Mouse (Mus musculus): Measurements from ENCODE around the gene Raver1. TPM values are rescaled to one million over a fixed set of nuclear protein-coding genes. Genes with fewer than 3 reads are reported as not detected.

The Raver1 gene
- total and polyA plus RNA-seq, 3 experiments = 26.3 to 29.1 (median 27.9) TPM

- WGBS = 88% methylated on average over 7 of the region's 7 CpGs
- DNase-seq = no peak
Measured at GRCm38 (mm10) chr9:21114190-21114589, 22.4 kb upstream of the Raver1 start.

DNA sequence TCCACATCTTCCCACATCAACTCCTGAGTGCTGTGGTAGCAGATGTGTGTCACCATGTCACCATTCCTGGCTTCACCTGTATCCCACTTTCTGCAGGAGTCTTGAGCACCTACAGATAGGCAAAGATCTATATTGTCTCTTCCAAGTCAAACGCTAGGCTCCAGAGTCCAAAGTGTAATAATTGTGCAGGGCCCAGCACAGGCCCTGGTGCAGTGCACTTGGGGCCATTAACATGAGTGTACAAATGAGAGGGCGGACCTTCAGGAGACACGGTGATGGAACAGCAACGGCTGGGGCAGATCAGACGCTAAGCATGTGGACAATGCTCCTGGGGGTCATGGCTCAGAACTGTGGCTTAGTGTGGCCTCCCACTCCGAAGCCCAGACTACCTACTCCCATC is 21.9 kb upstream of the Raver1 start:
- DNase-seq = no peak
- Histone ChIP-seq H3K27me3 (ENCODE audit: control insufficient read depth, insufficient read depth, low read length) (no peaks in the 10 kb centered on the region), H3K9ac (ENCODE audit: low read depth, low read length) (no peak overlapping the region), H3K36me3 (ENCODE audit: control insufficient read depth, insufficient read depth, low read length) (no peaks in the 10 kb centered on the region), H3K79me2 (replicated peaks; ENCODE audit: control insufficient read depth, insufficient read depth, low read length) (no peaks in the 10 kb centered on the region), H3K4me3 (no peak overlapping the region), H3K27ac (no peak overlapping the region), H3K4me1 (ENCODE audit: control insufficient read depth, insufficient read depth, low read length) (no peaks in the 10 kb centered on the region)
- TF ChIP-seq EP300 (IDR thresholded peaks at IDR 0.05; ENCODE audit: insufficient read depth, low read depth, low read length) (no peak), POLR2A (IDR thresholded peaks at IDR 0.05; ENCODE audit: insufficient read depth, low read depth, low read length) (no peak), CTCF (IDR thresholded peaks at IDR 0.05) (no peak)
- WGBS = 90% methylated on average over 6 of the region's 6 CpGs
- intact Hi-C loops (cut with DNase I) = no loop called here

More at GRCm38 (mm10) chr9:21114190-21114589, 22.4 kb upstream of the Raver1 start:
- H3K27ac ChIP-seq = no peak overlapping the region
- H3K79me2 ChIP-seq (replicated peaks; ENCODE audit: control insufficient read depth, insufficient read depth, low read length) = no peaks in the 10 kb centered on the region
- intact Hi-C loops (cut with DNase I) = no loop called here
- H3K9ac ChIP-seq (ENCODE audit: low read depth, low read length) = no peak overlapping the region
- H3K4me1 ChIP-seq (ENCODE audit: control insufficient read depth, insufficient read depth, low read length) = no peaks in the 10 kb centered on the region
- TF ChIP-seq CTCF (IDR thresholded peaks at IDR 0.05) (no peak), EP300 (IDR thresholded peaks at IDR 0.05; ENCODE audit: insufficient read depth, low read depth, low read length) (no peak), POLR2A (IDR thresholded peaks at IDR 0.05; ENCODE audit: insufficient read depth, low read depth, low read length) (no peak)
- H3K4me3 ChIP-seq = no peak overlapping the region
- no peaks in the 10 kb centered on the region for H3K27me3 ChIP-seq (ENCODE audit: control insufficient read depth, insufficient read depth, low read length)
- no peaks in the 10 kb centered on the region for H3K36me3 ChIP-seq (ENCODE audit: control insufficient read depth, insufficient read depth, low read length)

DNA sequence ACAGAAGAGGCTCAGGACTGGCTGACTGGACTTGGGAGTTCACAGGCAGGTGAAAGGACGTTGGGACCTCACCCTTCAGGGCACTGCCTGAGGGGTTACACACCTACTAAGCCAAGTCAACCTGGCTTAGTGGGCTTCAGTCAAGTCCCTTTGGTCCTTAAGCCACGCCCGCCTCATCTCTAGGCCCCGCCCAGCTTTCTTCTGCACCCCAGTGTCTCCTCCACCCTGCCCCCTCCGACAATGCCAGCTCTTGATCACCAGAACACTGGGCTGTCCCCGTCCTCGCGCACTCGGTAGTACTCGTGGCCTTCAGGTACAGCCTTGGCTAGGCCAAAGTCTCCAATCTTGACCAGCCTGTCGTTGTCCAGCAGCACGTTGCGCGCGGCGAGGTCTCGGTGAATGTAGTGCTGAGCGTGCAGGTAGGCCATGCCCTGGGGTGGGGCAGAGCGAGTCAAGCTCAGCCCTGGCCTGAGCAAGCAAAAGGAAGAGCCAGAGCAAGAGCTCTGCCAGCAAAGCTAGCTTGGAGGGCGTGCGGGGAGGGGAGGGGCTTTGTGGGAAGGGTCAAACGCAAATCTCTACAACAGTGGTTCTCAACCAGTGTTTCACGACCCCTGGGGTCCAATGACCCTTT is 15.9 kb upstream of the Raver1 start:
- TF ChIP-seq POLR2A (IDR thresholded peaks at IDR 0.05; ENCODE audit: insufficient read depth, low read depth, low read length) (no peak), EP300 (IDR thresholded peaks at IDR 0.05; ENCODE audit: insufficient read depth, low read depth, low read length) (no peak), CTCF (IDR thresholded peaks at IDR 0.05) (no peak)
- intact Hi-C loops (cut with DNase I) = no loop called here
- no peaks in the 10 kb centered on the region for H3K27me3 ChIP-seq (ENCODE audit: control insufficient read depth, insufficient read depth, low read length)
- 67% methylated on average over 23 of the region's 23 CpGs for WGBS
- no peak overlapping the region for H3K27ac ChIP-seq
- H3K4me1 ChIP-seq (ENCODE audit: control insufficient read depth, insufficient read depth, low read length) = no peaks in the 10 kb centered on the region
- H3K79me2 ChIP-seq (replicated peaks; ENCODE audit: control insufficient read depth, insufficient read depth, low read length) = no peaks in the 10 kb centered on the region
- no peak overlapping the region for H3K4me3 ChIP-seq
- no peak for DNase-seq
- H3K9ac ChIP-seq (ENCODE audit: low read depth, low read length) = no peak overlapping the region
- no peaks in the 10 kb centered on the region for H3K36me3 ChIP-seq (ENCODE audit: control insufficient read depth, insufficient read depth, low read length)

DNA sequence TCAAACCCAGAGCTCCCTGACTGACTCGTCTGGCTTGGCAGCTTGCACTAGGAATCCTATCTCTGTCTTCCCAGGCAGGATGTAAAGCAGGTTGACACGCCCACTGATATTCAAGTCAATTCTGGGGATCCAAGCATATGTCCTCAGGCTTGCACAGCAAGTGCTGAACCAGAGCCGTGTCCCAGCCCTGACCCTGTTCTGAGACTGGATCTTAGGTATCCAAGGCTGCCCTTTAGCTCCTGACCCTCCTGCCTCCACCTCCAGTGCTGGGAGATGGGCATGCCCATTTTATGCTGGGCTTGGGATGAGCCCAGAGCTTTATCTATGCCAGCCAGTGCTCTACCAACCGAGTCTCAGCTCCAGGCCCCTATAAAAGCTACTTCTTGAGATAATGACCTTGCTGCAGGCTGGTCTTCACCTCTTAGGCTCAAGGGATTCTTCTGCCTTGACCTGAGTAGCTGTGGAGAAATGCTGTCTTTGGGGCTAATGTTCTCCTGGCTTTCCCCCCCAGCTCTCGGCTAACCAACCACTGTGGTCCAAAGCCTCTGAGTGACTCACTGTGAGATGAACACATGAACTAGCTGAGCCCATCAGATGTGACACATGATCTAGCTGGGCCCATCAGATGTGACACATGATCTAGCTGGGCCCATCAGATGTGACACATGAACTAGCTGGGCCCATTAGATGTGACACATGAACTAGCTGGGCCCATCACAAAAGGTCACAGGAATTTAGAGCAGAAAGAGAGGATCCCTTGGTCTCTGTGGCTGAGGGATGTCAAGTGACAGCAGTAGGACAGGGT is 14.2 kb upstream of the Raver1 start:
- H3K79me2 ChIP-seq (replicated peaks; ENCODE audit: control insufficient read depth, insufficient read depth, low read length) = no peaks in the 10 kb centered on the region
- H3K27me3 ChIP-seq (ENCODE audit: control insufficient read depth, insufficient read depth, low read length) = no peaks in the 10 kb centered on the region
- no peak overlapping the region for H3K4me3 ChIP-seq
- WGBS = 65% methylated on average over 5 of the region's 5 CpGs
- H3K4me1 ChIP-seq (ENCODE audit: control insufficient read depth, insufficient read depth, low read length) = no peaks in the 10 kb centered on the region
- no peak for TF ChIP-seq POLR2A (IDR thresholded peaks at IDR 0.05; ENCODE audit: insufficient read depth, low read depth, low read length)
- no peak for TF ChIP-seq CTCF (IDR thresholded peaks at IDR 0.05)
- no peak for TF ChIP-seq EP300 (IDR thresholded peaks at IDR 0.05; ENCODE audit: insufficient read depth, low read depth, low read length)
- DNase-seq = no peak
- no peak overlapping the region for H3K9ac ChIP-seq (ENCODE audit: low read depth, low read length)
- H3K27ac ChIP-seq = no peak overlapping the region
- H3K36me3 ChIP-seq (ENCODE audit: control insufficient read depth, insufficient read depth, low read length) = no peaks in the 10 kb centered on the region
- intact Hi-C loops (cut with DNase I) = no loop called here

DNA sequence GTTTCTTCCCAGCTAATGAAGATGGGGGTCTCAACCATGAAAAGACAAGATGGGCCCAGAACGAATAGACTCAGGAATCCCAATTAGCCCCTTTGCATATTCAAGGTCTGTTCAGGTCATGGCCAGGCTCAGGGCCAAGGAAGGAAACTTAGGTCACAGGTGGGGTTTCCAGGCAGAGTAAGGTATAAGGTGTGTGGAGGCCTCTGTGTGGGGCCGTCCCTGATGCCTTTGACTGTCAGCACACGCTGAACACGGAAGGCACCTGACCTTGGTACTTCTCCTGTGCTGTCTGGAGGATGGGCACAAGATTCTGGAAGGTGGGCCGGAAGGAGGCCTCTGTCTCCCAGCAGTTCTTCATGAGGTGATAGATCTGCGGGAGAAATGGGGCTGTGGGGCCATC is 13.0 kb upstream of the Raver1 start:
- Histone ChIP-seq H3K36me3 (ENCODE audit: control insufficient read depth, insufficient read depth, low read length) (no peaks in the 10 kb centered on the region), H3K4me3 (no peak overlapping the region), H3K4me1 (ENCODE audit: control insufficient read depth, insufficient read depth, low read length) (no peaks in the 10 kb centered on the region), H3K27ac (no peak overlapping the region), H3K9ac (ENCODE audit: low read depth, low read length) (no peak overlapping the region), H3K79me2 (replicated peaks; ENCODE audit: control insufficient read depth, insufficient read depth, low read length) (no peaks in the 10 kb centered on the region), H3K27me3 (ENCODE audit: control insufficient read depth, insufficient read depth, low read length) (no peaks in the 10 kb centered on the region)
- no peak for TF ChIP-seq EP300 (IDR thresholded peaks at IDR 0.05; ENCODE audit: insufficient read depth, low read depth, low read length)
- intact Hi-C loops (cut with DNase I) = no loop called here
- no peak for DNase-seq
- WGBS = 90% methylated on average over 6 of the region's 6 CpGs

GRCm38 (mm10) chr9:21102076-21102475 is 10.3 kb upstream of the Raver1 start:
- Histone ChIP-seq H3K9ac (ENCODE audit: low read depth, low read length) (no peak overlapping the region), H3K27me3 (ENCODE audit: control insufficient read depth, insufficient read depth, low read length) (no peaks in the 10 kb centered on the region), H3K36me3 (ENCODE audit: control insufficient read depth, insufficient read depth, low read length) (no peaks in the 10 kb centered on the region), H3K27ac (no peak overlapping the region), H3K4me3 (no peak overlapping the region), H3K4me1 (ENCODE audit: control insufficient read depth, insufficient read depth, low read length) (peaks cover 2% of the 10 kb centered on the region; the same call in 1 of the 2 replicates), H3K79me2 (replicated peaks; ENCODE audit: control insufficient read depth, insufficient read depth, low read length) (no peaks in the 10 kb centered on the region)
- no peak for TF ChIP-seq POLR2A (IDR thresholded peaks at IDR 0.05; ENCODE audit: insufficient read depth, low read depth, low read length)
- TF ChIP-seq EP300 (IDR thresholded peaks at IDR 0.05; ENCODE audit: insufficient read depth, low read depth, low read length) = no peak
- no peak for TF ChIP-seq CTCF (IDR thresholded peaks at IDR 0.05)
- WGBS = 92% methylated on average over 2 of the region's 2 CpGs
- intact Hi-C loops (cut with DNase I) = no loop called here
- no peak for DNase-seq

Data from heart, adult 2 months (tissue).